Mouse (Mus musculus) liver, embryonic 12.5 days (tissue): ENCODE data around the gene Chmp4b. TPM values are rescaled to one million over a fixed set of nuclear protein-coding genes. Genes with fewer than 3 reads are reported as not detected.

Source experiments
- ATAC-seq: fragments of 200-750 bp; cut with Nextera tagmentation; 2 replicates; pipeline ENCODE4 v1.8.0; 2017; ENCODE audit warnings: moderate number of reproducible peaks, mild to moderate bottlenecking, moderate library complexity
- H3K27ac ChIP-seq: fragments of 300-500 bp; sonication (generic); 2 replicates; pipeline ENCODE4 v1.5.1; 2016; ENCODE audit warnings: mild to moderate bottlenecking
- H3K27me3 ChIP-seq: fragments of 300-500 bp; sonication (generic); replicated peaks from 2 replicates; pipeline ENCODE4 v1.6.1; 2016; ENCODE audit warnings: mild to moderate bottlenecking, moderate library complexity
- H3K36me3 ChIP-seq: fragments of 300-500 bp; sonication (generic); 2 replicates; pipeline ENCODE4 v1.6.1; 2016; ENCODE audit warnings: mild to moderate bottlenecking, moderate library complexity
- H3K4me1 ChIP-seq: fragments of 300-500 bp; sonication (generic); 2 replicates; pipeline ENCODE4 v1.6.1; 2016
- H3K4me2 ChIP-seq: fragments of 300-500 bp; sonication (generic); 2 replicates; pipeline ENCODE4 v1.6.1; 2016; ENCODE audit warnings: mild to moderate bottlenecking, moderate library complexity
- H3K4me3 ChIP-seq: fragments of 300-500 bp; sonication (generic); 2 replicates; pipeline ENCODE4 v1.5.1; 2016; ENCODE audit warnings: mild to moderate bottlenecking, moderate library complexity
- H3K9ac ChIP-seq: fragments of 300-500 bp; sonication (generic); 2 replicates; pipeline ENCODE4 v1.6.1; 2016; ENCODE audit warnings: mild to moderate bottlenecking, moderate library complexity
- H3K9me3 ChIP-seq: fragments of 300-500 bp; sonication (generic); replicated peaks from 2 replicates; pipeline ENCODE4 v1.6.1; 2016; ENCODE audit warnings: mild to moderate bottlenecking, moderate library complexity
- WGBS: fragments of 180-500 bp; shearing (Covaris S2); methylation state at CpG from one replicate; pipeline ENCODE4 v1.1.7; 2016; ENCODE audit not compliant: insufficient replicate concordance; 5-methylcytosine and 5-hydroxymethylcytosine counted together
- polyA plus RNA-seq: library from polyadenylated mRNA; unstranded; fragments of >200 nt; fragmentation: Nextera tagmentation; extraction: Ambion mirVana; gene quantifications from 2 replicates; pipeline ENCODE4 v1.2.1, GENCODE M21; 2016

The Chmp4b gene
- polyA plus RNA-seq, 1 experiment from 2014 or later, result 18.2 TPM

GRCm38 (mm10) chr2:154732503-154733141, 81.1 kb downstream of the Chmp4b start:
- ATAC-seq, result no peak
- H3K4me1 ChIP-seq, result no peaks in the 10 kb centered on the region
- H3K27me3 ChIP-seq, result peaks cover 20% of the 10 kb centered on the region; the same call in 1 of the 2 replicates
- H3K36me3 ChIP-seq, result no peaks in the 10 kb centered on the region
- 30% methylated on average over 9 of the region's 9 CpGs for WGBS
- no peak overlapping the region for H3K4me3 ChIP-seq
- H3K4me2 ChIP-seq, result no peak overlapping the region
- no peak overlapping the region for H3K27ac ChIP-seq
- no peaks in the 10 kb centered on the region for H3K9me3 ChIP-seq
- no peak overlapping the region for H3K9ac ChIP-seq

- H3K27me3 ChIP-seq, result peaks cover 16% of the 10 kb centered on the region; the same call in 1 of the 2 replicates
- no peaks in the 10 kb centered on the region for H3K36me3 ChIP-seq
- no peak for ATAC-seq
- no peak overlapping the region for H3K4me3 ChIP-seq
- H3K4me2 ChIP-seq, result no peak overlapping the region
- no peaks in the 10 kb centered on the region for H3K4me1 ChIP-seq
- 62% methylated on average over 9 of the region's 9 CpGs for WGBS
- no peak overlapping the region for H3K27ac ChIP-seq
- no peak overlapping the region for H3K9ac ChIP-seq
- no peaks in the 10 kb centered on the region for H3K9me3 ChIP-seq
Observed at GRCm38 (mm10) chr2:154734977-154735376, 83.5 kb downstream of the Chmp4b start.

GRCm38 (mm10) chr2:154735416-154735815, 83.9 kb downstream of the Chmp4b start:
- Histone ChIP-seq H3K27me3 (peaks cover 16% of the 10 kb centered on the region; the same call in 1 of the 2 replicates), H3K9ac (no peak overlapping the region), H3K9me3 (no peaks in the 10 kb centered on the region), H3K4me1 (no peaks in the 10 kb centered on the region), H3K27ac (no peak overlapping the region), H3K4me3 (no peak overlapping the region), H3K4me2 (no peak overlapping the region), H3K36me3 (no peaks in the 10 kb centered on the region)
- ATAC-seq, result no peak
- 67% methylated on average over 7 of the region's 7 CpGs for WGBS

- ATAC-seq, result no peak
- no peaks in the 10 kb centered on the region for H3K9me3 ChIP-seq
- no peak overlapping the region for H3K4me3 ChIP-seq
- peaks cover 16% of the 10 kb centered on the region; the same call in 1 of the 2 replicates for H3K27me3 ChIP-seq
- no peak overlapping the region for H3K4me2 ChIP-seq
- H3K4me1 ChIP-seq, result no peaks in the 10 kb centered on the region
- H3K27ac ChIP-seq, result no peak overlapping the region
- no peaks in the 10 kb centered on the region for H3K36me3 ChIP-seq
- no peak overlapping the region for H3K9ac ChIP-seq
- 44% methylated on average over 7 of the region's 7 CpGs for WGBS
Observed at GRCm38 (mm10) chr2:154735986-154736385, 84.5 kb downstream of the Chmp4b start.

- Histone ChIP-seq H3K4me3 (no peak overlapping the region), H3K27ac (no peak overlapping the region), H3K4me1 (no peaks in the 10 kb centered on the region), H3K9me3 (no peaks in the 10 kb centered on the region), H3K36me3 (no peaks in the 10 kb centered on the region), H3K27me3 (peaks cover 12% of the 10 kb centered on the region), H3K9ac (no peak overlapping the region), H3K4me2 (no peak overlapping the region)
- no peak for ATAC-seq
- WGBS, result 73% methylated on average over 5 of the region's 5 CpGs
Observed at GRCm38 (mm10) chr2:154738621-154739020, 87.1 kb downstream of the Chmp4b start.

GRCm38 (mm10) chr2:154742911-154743819, 91.7 kb downstream of the Chmp4b start:
- H3K9me3 ChIP-seq, result no peaks in the 10 kb centered on the region
- H3K4me2 ChIP-seq, result no peak overlapping the region
- no peak for ATAC-seq
- no peak overlapping the region for H3K4me3 ChIP-seq
- no peaks in the 10 kb centered on the region for H3K4me1 ChIP-seq
- WGBS, result 67% methylated on average over 10 of the region's 10 CpGs
- H3K9ac ChIP-seq, result no peak overlapping the region
- H3K27me3 ChIP-seq, result peaks cover 9% of the 10 kb centered on the region
- H3K36me3 ChIP-seq, result no peaks in the 10 kb centered on the region
- H3K27ac ChIP-seq, result no peak overlapping the region

GRCm38 (mm10) chr2:154743915-154744314, 92.4 kb downstream of the Chmp4b start:
- no peak overlapping the region for H3K4me2 ChIP-seq
- ATAC-seq, result no peak
- peaks cover 3% of the 10 kb centered on the region; the same call in 1 of the 2 replicates for H3K9me3 ChIP-seq
- H3K4me1 ChIP-seq, result no peaks in the 10 kb centered on the region
- no peaks in the 10 kb centered on the region for H3K36me3 ChIP-seq
- no peak overlapping the region for H3K4me3 ChIP-seq
- H3K27me3 ChIP-seq, result peaks cover 9% of the 10 kb centered on the region
- no peak overlapping the region for H3K27ac ChIP-seq
- 66% methylated on average over 4 of the region's 4 CpGs for WGBS
- no peak overlapping the region for H3K9ac ChIP-seq

Other genes with a start within 250 kb of the Chmp4b start
- 1.5 and 1.6 TPM in 2 replicates for gene Snta1, start 243.6 kb upstream of the Chmp4b start, polyA plus RNA-seq
- 13.8 and 15.1 TPM in 2 replicates for gene Cbfa2t2, start 215.2 kb upstream of the Chmp4b start, polyA plus RNA-seq
- 1.5 and 1.6 TPM in 2 replicates for gene 1700003F12Rik, start 104.6 kb upstream of the Chmp4b start, polyA plus RNA-seq
- 0.29 TPM in 1 of 2 replicates, not detected in the other for gene Actl10, start 99.9 kb upstream of the Chmp4b start, polyA plus RNA-seq
- 1.0 and 1.3 TPM in 2 replicates for gene Necab3, start 92.8 kb upstream of the Chmp4b start, polyA plus RNA-seq
- 27.0 and 27.4 TPM in 2 replicates for gene E2f1, start 81.8 kb upstream of the Chmp4b start, polyA plus RNA-seq
- gene Pxmp4, start 48.0 kb upstream of the Chmp4b start, polyA plus RNA-seq, result 24.5 and 26.1 TPM in 2 replicates
- 2.2 TPM in 2 replicates for gene Zfp341, start 38.4 kb upstream of the Chmp4b start, polyA plus RNA-seq
- gene 4930519P11Rik, start 38.3 kb upstream of the Chmp4b start, polyA plus RNA-seq, result 0.45 TPM in 1 of 2 replicates, not detected in the other
- not detected in 2 replicates for gene Gm14214, start 118.3 kb downstream of the Chmp4b start, polyA plus RNA-seq
- gene Raly, start 139.4 kb downstream of the Chmp4b start, polyA plus RNA-seq, result 29.6 and 37.1 TPM in 2 replicates
- gene a, start 139.7 kb downstream of the Chmp4b start, polyA plus RNA-seq, result 0.29 and 0.36 TPM in 2 replicates
- gene Eif2s2, start 241.2 kb downstream of the Chmp4b start, polyA plus RNA-seq, result 111 and 115 TPM in 2 replicates